Mouse (Mus musculus): ENCODE data around the gene Gpcpd1.

DNA sequence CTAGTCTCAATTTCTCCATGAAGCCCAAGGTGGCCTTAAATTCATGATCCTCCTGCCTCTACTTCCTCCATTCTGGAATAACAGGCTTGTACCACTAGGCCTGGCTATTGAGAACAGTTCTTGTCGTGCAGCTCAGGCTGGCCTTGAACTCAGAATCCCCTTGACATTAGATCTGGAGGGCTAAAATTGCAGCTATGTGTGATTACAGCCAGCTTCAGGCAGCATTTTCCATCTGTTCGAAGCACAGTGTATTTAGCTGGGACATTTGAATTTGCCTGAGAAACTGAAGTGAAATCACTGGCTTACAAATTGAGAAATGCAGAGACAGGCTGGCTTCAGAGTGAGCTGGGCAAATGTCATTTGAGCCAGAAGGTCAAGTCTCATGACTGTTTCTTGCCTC is 16.2 kb upstream of the Gpcpd1 start:
- TF ChIP-seq TAL1 (IDR thresholded peaks at IDR 0.05; ENCODE audit: low read length) (no peak), GATA1 (IDR thresholded peaks at IDR 0.05; ENCODE audit: low read length) (no peak)

Measured in erythroblast, embryonic 14.5 days (primary cell).